Mouse (Mus musculus) layer of hippocampus, postnatal 10 days (tissue): ENCODE measurements at regions not wholly inside any gene's neighbourhood (a gene's known extent, or its start where the extent isn't known, plus 50 kb on each side); places are given as distances from the start of the nearest gene placed in this dataset.
A peak's percentile ranks its signal among the peaks of the same experiment; 100 is the strongest.

Source experiments
- DNase-seq, 2 experiments: peaks; one replicate each; pipeline ENCODE4 v3.0.0; 2021; ENCODE audit warnings: low spot score in 2 of 2

GRCm38 (mm10) chr8:101815121-101815520 lies 970.3 kb downstream of the Cdh11 start:
- no peak for DNase-seq

- no peak for DNase-seq
These were observed 981.9 kb downstream of the Cdh11 start for GRCm38 (mm10) chr8:101803561-101803960.

- DNase-seq, result no peak
These were observed 983.3 kb downstream of the Cdh11 start for GRCm38 (mm10) chr8:101802119-101802518.

- DNase-seq, result peak in 1 of 2 experiments; percentile 32
These were observed 994.7 kb downstream of the Cdh11 start for GRCm38 (mm10) chr8:101790785-101791184.

GRCm38 (mm10) chr8:101786876-101787275 lies 998.6 kb downstream of the Cdh11 start:
- no peak for DNase-seq

- no peak for DNase-seq
These were observed 1002.9 kb downstream of the Cdh11 start for GRCm38 (mm10) chr8:101782556-101782955.

- DNase-seq, result no peak
These were observed 1003.5 kb downstream of the Cdh11 start for GRCm38 (mm10) chr8:101781942-101782341.

- peak in 1 of 2 experiments; percentile 14 for DNase-seq
These were observed 1005.5 kb downstream of the Cdh11 start for GRCm38 (mm10) chr8:101779966-101780365.

GRCm38 (mm10) chr8:101767588-101767987 lies 1017.9 kb downstream of the Cdh11 start:
- DNase-seq, result no peak
